Mouse (Mus musculus): ENCODE measurements around the gene Nipal3. TPM values are rescaled to one million over a fixed set of nuclear protein-coding genes. Genes with fewer than 3 reads are reported as not detected.
A peak's percentile ranks its signal among the peaks of the same experiment; 100 is the strongest.

Nipal3 gene
- polyA plus RNA-seq, 1 experiment from 2014 or later, result 2.6 TPM

GRCm38 (mm10) chr4:135499831-135500230 is 5.0 kb upstream of the Nipal3 start:
- no peaks in the 10 kb centered on the region for H3K4me1 ChIP-seq
- no peaks in the 10 kb centered on the region for H3K27me3 ChIP-seq
- H3K27ac ChIP-seq, result no peak overlapping the region
- no peak overlapping the region for H3K4me2 ChIP-seq (replicated peaks)
- no peaks in the 10 kb centered on the region for H3K9me3 ChIP-seq
- no peak for ATAC-seq (ENCODE audit: insufficient number of reproducible peaks, insufficient read depth, low FRiP score, low TSS enrichment)
- H3K4me3 ChIP-seq, result no peak overlapping the region
- H3K9ac ChIP-seq, result no peak overlapping the region
- H3K36me3 ChIP-seq, result no peaks in the 10 kb centered on the region
- 76% methylated on average over 3 of the region's 3 CpGs for WGBS

GRCm38 (mm10) chr4:135498136-135498535 is 3.3 kb upstream of the Nipal3 start:
- ATAC-seq (ENCODE audit: insufficient number of reproducible peaks, insufficient read depth, low FRiP score, low TSS enrichment), result no peak
- H3K9ac ChIP-seq, result no peak overlapping the region
- no peaks in the 10 kb centered on the region for H3K27me3 ChIP-seq
- H3K4me3 ChIP-seq, result no peak overlapping the region
- no peaks in the 10 kb centered on the region for H3K9me3 ChIP-seq
- H3K36me3 ChIP-seq, result no peaks in the 10 kb centered on the region
- 78% methylated on average over 6 of the region's 6 CpGs for WGBS
- no peak overlapping the region for H3K27ac ChIP-seq
- H3K4me1 ChIP-seq, result peaks cover 5% of the 10 kb centered on the region; the same call in 1 of the 2 replicates
- H3K4me2 ChIP-seq (replicated peaks), result no peak overlapping the region

GRCm38 (mm10) chr4:135495810-135496209 is 972 bp upstream of the Nipal3 start:
- peaks cover 5% of the 10 kb centered on the region; the same call in 1 of the 2 replicates for H3K4me1 ChIP-seq
- H3K4me3 ChIP-seq, result no peak overlapping the region
- no peak for ATAC-seq (ENCODE audit: insufficient number of reproducible peaks, insufficient read depth, low FRiP score, low TSS enrichment)
- H3K9ac ChIP-seq, result no peak overlapping the region
- no peaks in the 10 kb centered on the region for H3K9me3 ChIP-seq
- 13% methylated on average over 18 of the region's 18 CpGs for WGBS
- no peaks in the 10 kb centered on the region for H3K36me3 ChIP-seq
- peak overlapping the region; percentile 74 for H3K4me2 ChIP-seq (replicated peaks)
- no peak overlapping the region for H3K27ac ChIP-seq
- no peaks in the 10 kb centered on the region for H3K27me3 ChIP-seq

- no peak for ATAC-seq (ENCODE audit: insufficient number of reproducible peaks, insufficient read depth, low FRiP score, low TSS enrichment)
- H3K27me3 ChIP-seq, result no peaks in the 10 kb centered on the region
- H3K36me3 ChIP-seq, result no peaks in the 10 kb centered on the region
- 18% methylated on average over 9 of the region's 9 CpGs for WGBS
- no peaks in the 10 kb centered on the region for H3K9me3 ChIP-seq
- no peak overlapping the region for H3K9ac ChIP-seq
- no peak overlapping the region for H3K27ac ChIP-seq
- H3K4me3 ChIP-seq, result peak overlapping the region; percentile 54
- peaks cover 5% of the 10 kb centered on the region; the same call in 1 of the 2 replicates for H3K4me1 ChIP-seq
- H3K4me2 ChIP-seq (replicated peaks), result peak overlapping the region; percentile 74
Observed at GRCm38 (mm10) chr4:135495397-135495791, 556 bp upstream of the Nipal3 start.

GRCm38 (mm10) chr4:135493691-135494520 is 932 bp downstream of the Nipal3 start:
- no peak; the same call in 1 of the 2 replicates for ATAC-seq (ENCODE audit: insufficient number of reproducible peaks, insufficient read depth, low FRiP score, low TSS enrichment)
- peak overlapping the region; percentile 54 for H3K4me3 ChIP-seq
- H3K36me3 ChIP-seq, result no peaks in the 10 kb centered on the region
- H3K4me1 ChIP-seq, result peaks cover 5% of the 10 kb centered on the region; the same call in 1 of the 2 replicates
- H3K9ac ChIP-seq, result no peak overlapping the region
- peak overlapping the region; percentile 74 for H3K4me2 ChIP-seq (replicated peaks)
- H3K27ac ChIP-seq, result no peak overlapping the region
- H3K9me3 ChIP-seq, result no peaks in the 10 kb centered on the region
- no peaks in the 10 kb centered on the region for H3K27me3 ChIP-seq
- WGBS, result 2% methylated on average over 33 of the region's 33 CpGs

GRCm38 (mm10) chr4:135493271-135493670 is 1.6 kb downstream of the Nipal3 start:
- H3K4me3 ChIP-seq, result peak overlapping the region; percentile 54
- H3K9ac ChIP-seq, result no peak overlapping the region
- peaks cover 5% of the 10 kb centered on the region; the same call in 1 of the 2 replicates for H3K4me1 ChIP-seq
- H3K36me3 ChIP-seq, result no peaks in the 10 kb centered on the region
- no peaks in the 10 kb centered on the region for H3K9me3 ChIP-seq
- peak overlapping the region; percentile 74 for H3K4me2 ChIP-seq (replicated peaks)
- no peak overlapping the region for H3K27ac ChIP-seq
- ATAC-seq (ENCODE audit: insufficient number of reproducible peaks, insufficient read depth, low FRiP score, low TSS enrichment), result no peak
- H3K27me3 ChIP-seq, result no peaks in the 10 kb centered on the region
- WGBS, result 51% methylated on average over 4 of the region's 4 CpGs

GRCm38 (mm10) chr4:135489256-135489655 is 5.6 kb downstream of the Nipal3 start:
- ATAC-seq (ENCODE audit: insufficient number of reproducible peaks, insufficient read depth, low FRiP score, low TSS enrichment), result no peak
- H3K4me3 ChIP-seq, result no peak overlapping the region
- WGBS, result 86% methylated on average over 7 of the region's 7 CpGs

GRCm38 (mm10) chr4:135486352-135486751 is 8.5 kb downstream of the Nipal3 start:
- no peak overlapping the region for H3K9ac ChIP-seq
- no peak overlapping the region for H3K27ac ChIP-seq
- WGBS, result 91% methylated on average over 11 of the region's 11 CpGs
- H3K36me3 ChIP-seq, result no peaks in the 10 kb centered on the region
- no peaks in the 10 kb centered on the region for H3K4me1 ChIP-seq
- no peak overlapping the region for H3K4me2 ChIP-seq (replicated peaks)
- H3K27me3 ChIP-seq, result no peaks in the 10 kb centered on the region
- H3K4me3 ChIP-seq, result no peak overlapping the region
- H3K9me3 ChIP-seq, result no peaks in the 10 kb centered on the region
- no peak for ATAC-seq (ENCODE audit: insufficient number of reproducible peaks, insufficient read depth, low FRiP score, low TSS enrichment)

More at GRCm38 (mm10) chr4:135489256-135489655, 5.6 kb downstream of the Nipal3 start:
- Histone ChIP-seq H3K4me1 (peaks cover 5% of the 10 kb centered on the region; the same call in 1 of the 2 replicates), H3K27me3 (no peaks in the 10 kb centered on the region), H3K36me3 (no peaks in the 10 kb centered on the region), H3K27ac (no peak overlapping the region), H3K9ac (no peak overlapping the region), H3K9me3 (no peaks in the 10 kb centered on the region), H3K4me2 (replicated peaks) (no peak overlapping the region)

GRCm38 (mm10) chr4:135485086-135485485 is 9.8 kb downstream of the Nipal3 start:
- Histone ChIP-seq H3K27me3 (no peaks in the 10 kb centered on the region), H3K27ac (no peak overlapping the region), H3K4me2 (replicated peaks) (no peak overlapping the region), H3K9ac (no peak overlapping the region), H3K36me3 (no peaks in the 10 kb centered on the region), H3K4me1 (peaks cover 3% of the 10 kb centered on the region; the same call in 1 of the 2 replicates), H3K4me3 (no peak overlapping the region), H3K9me3 (no peaks in the 10 kb centered on the region)
- ATAC-seq (ENCODE audit: insufficient number of reproducible peaks, insufficient read depth, low FRiP score, low TSS enrichment), result no peak
- 75% methylated on average over 10 of the region's 10 CpGs for WGBS

- Histone ChIP-seq H3K9me3 (no peaks in the 10 kb centered on the region), H3K4me2 (replicated peaks) (no peak overlapping the region), H3K36me3 (no peaks in the 10 kb centered on the region), H3K27ac (no peak overlapping the region), H3K4me1 (peaks cover 3% of the 10 kb centered on the region; the same call in 1 of the 2 replicates), H3K4me3 (no peak overlapping the region), H3K9ac (no peak overlapping the region), H3K27me3 (no peaks in the 10 kb centered on the region)
- 76% methylated on average over 9 of the region's 9 CpGs for WGBS
- ATAC-seq (ENCODE audit: insufficient number of reproducible peaks, insufficient read depth, low FRiP score, low TSS enrichment), result no peak
Observed at GRCm38 (mm10) chr4:135480370-135480769, 14.5 kb downstream of the Nipal3 start.

GRCm38 (mm10) chr4:135477851-135478250 is 17.0 kb downstream of the Nipal3 start:
- H3K9ac ChIP-seq, result no peak overlapping the region
- no peaks in the 10 kb centered on the region for H3K27me3 ChIP-seq
- no peaks in the 10 kb centered on the region for H3K9me3 ChIP-seq
- H3K27ac ChIP-seq, result no peak overlapping the region
- no peak overlapping the region for H3K4me2 ChIP-seq (replicated peaks)
- H3K4me1 ChIP-seq, result peaks cover 3% of the 10 kb centered on the region; the same call in 1 of the 2 replicates
- WGBS, result 86% methylated on average over 10 of the region's 10 CpGs
- no peaks in the 10 kb centered on the region for H3K36me3 ChIP-seq
- H3K4me3 ChIP-seq, result no peak overlapping the region
- no peak for ATAC-seq (ENCODE audit: insufficient number of reproducible peaks, insufficient read depth, low FRiP score, low TSS enrichment)

- no peak for ATAC-seq (ENCODE audit: insufficient number of reproducible peaks, insufficient read depth, low FRiP score, low TSS enrichment)
- H3K27ac ChIP-seq, result no peak overlapping the region
- H3K4me1 ChIP-seq, result no peaks in the 10 kb centered on the region
- no peak overlapping the region for H3K9ac ChIP-seq
- H3K4me2 ChIP-seq (replicated peaks), result no peak overlapping the region
- 94% methylated on average over 11 of the region's 11 CpGs for WGBS
- no peak overlapping the region for H3K4me3 ChIP-seq
- no peaks in the 10 kb centered on the region for H3K36me3 ChIP-seq
- H3K9me3 ChIP-seq, result no peaks in the 10 kb centered on the region
- H3K27me3 ChIP-seq, result no peaks in the 10 kb centered on the region
Observed at GRCm38 (mm10) chr4:135463406-135463805, 31.4 kb downstream of the Nipal3 start.

Data from embryonic facial prominence, embryonic 12.5 days (tissue).